Mouse (Mus musculus): ENCODE data around the gene Abhd17b. TPM values are rescaled to one million over a fixed set of nuclear protein-coding genes. Genes with fewer than 3 reads are reported as not detected.

Gene Abhd17b
- polyA plus RNA-seq, 1 experiment from 2014 or later, result 50.8 TPM

DNA sequence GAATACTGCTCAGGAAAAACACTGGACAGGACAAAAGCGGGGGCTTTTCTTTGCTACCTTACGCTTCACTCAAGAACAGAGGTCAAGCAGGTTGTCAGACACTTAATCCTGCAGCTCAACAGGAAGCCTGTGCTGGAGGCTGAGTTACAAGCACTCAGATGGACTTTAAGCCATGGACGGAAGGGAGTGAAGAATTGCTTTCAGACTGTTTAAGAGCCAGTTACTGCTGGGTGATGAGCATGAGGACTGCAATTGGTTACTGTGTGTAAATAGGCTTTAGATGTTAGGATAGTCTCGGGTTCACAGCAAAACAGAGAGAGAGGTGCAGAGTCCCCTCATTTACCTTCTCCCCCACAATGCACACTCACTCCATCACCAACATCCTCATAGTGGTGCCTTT, 7.7 kb upstream of the Abhd17b start:
- Histone ChIP-seq H3K4me3 (replicated peaks; ENCODE audit: low read length) (no peak overlapping the region), H3K27ac (no peak overlapping the region), H3K9ac (no peak overlapping the region), H3K4me2 (replicated peaks) (no peak overlapping the region), H3K9me3 (ENCODE audit: control insufficient read depth, low read length) (no peaks in the 10 kb centered on the region), H3K4me1 (replicated peaks; ENCODE audit: control insufficient read depth, insufficient read depth, low read length) (no peaks in the 10 kb centered on the region; the same call in 1 of the 2 replicates), H3K36me3 (replicated peaks; ENCODE audit: control insufficient read depth, insufficient read depth) (no peaks in the 10 kb centered on the region), H3K27me3 (ENCODE audit: control insufficient read depth, insufficient read depth, low read length) (no peaks in the 10 kb centered on the region)
- no peak for DNase-seq (ENCODE audit: low spot score)
- no peak for ATAC-seq (ENCODE audit: low FRiP score)
- WGBS, result 89% methylated on average over 4 of the region's 4 CpGs

DNA sequence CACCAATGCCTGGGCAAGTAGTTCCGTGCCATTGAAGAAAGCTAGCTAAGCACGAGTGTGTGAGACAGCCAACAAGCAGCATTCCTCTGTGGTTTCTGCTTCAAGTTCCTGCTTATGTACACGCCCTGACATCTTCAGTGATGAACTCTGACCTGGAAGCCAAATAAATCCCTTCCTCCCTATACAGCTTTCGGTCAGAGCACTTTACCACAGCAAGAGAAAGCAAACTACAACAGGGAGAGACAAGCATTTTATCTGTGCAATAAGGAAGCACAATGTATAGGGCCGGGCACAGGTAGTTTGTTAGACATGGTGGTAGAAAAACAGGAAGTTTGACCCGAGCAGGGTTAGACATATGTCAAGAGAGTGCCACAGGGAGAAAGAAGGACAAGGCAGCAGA, 6.8 kb upstream of the Abhd17b start:
- Histone ChIP-seq H3K4me2 (replicated peaks) (no peak overlapping the region), H3K4me3 (replicated peaks; ENCODE audit: low read length) (no peak overlapping the region), H3K36me3 (replicated peaks; ENCODE audit: control insufficient read depth, insufficient read depth) (no peaks in the 10 kb centered on the region), H3K27ac (no peak overlapping the region), H3K4me1 (replicated peaks; ENCODE audit: control insufficient read depth, insufficient read depth, low read length) (peaks cover 6% of the 10 kb centered on the region; the same call in 1 of the 2 replicates), H3K9me3 (ENCODE audit: control insufficient read depth, low read length) (no peaks in the 10 kb centered on the region), H3K9ac (no peak overlapping the region), H3K27me3 (ENCODE audit: control insufficient read depth, insufficient read depth, low read length) (no peaks in the 10 kb centered on the region)
- DNase-seq (ENCODE audit: low spot score), result no peak
- ATAC-seq (ENCODE audit: low FRiP score), result no peak
- WGBS, result 90% methylated on average over 6 of the region's 6 CpGs

DNA sequence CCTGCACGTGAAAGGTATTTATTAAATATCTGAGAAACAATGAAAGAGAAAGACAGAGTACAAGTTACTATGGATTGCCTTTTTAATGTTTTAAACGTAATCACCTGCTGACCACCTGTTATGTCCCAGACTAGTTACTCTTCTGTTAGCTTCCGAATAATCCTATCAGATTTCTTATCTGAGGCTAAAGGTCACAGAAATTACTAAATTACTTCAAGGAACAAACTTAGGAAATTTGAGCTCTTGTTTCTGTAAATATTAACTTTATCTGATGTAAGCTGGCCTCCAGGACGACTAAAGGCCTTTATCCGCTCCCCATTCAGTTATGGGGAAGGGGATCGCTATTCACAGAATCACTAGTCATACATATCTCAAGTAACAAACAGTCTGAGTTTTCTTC, 1.3 kb upstream of the Abhd17b start:
- Histone ChIP-seq H3K36me3 (replicated peaks; ENCODE audit: control insufficient read depth, insufficient read depth) (no peaks in the 10 kb centered on the region), H3K27me3 (ENCODE audit: control insufficient read depth, insufficient read depth, low read length) (no peaks in the 10 kb centered on the region), H3K4me1 (replicated peaks; ENCODE audit: control insufficient read depth, insufficient read depth, low read length) (peaks cover 33% of the 10 kb centered on the region), H3K9ac (peak overlapping the region; percentile 88), H3K9me3 (ENCODE audit: control insufficient read depth, low read length) (no peaks in the 10 kb centered on the region), H3K4me3 (replicated peaks; ENCODE audit: low read length) (peak overlapping the region; percentile 95), H3K4me2 (replicated peaks) (peak overlapping the region; percentile 73), H3K27ac (no peak overlapping the region)
- ATAC-seq (ENCODE audit: low FRiP score) (no peak), DNase-seq (ENCODE audit: low spot score) (no peak)
- WGBS, result 52% methylated on average over 6 of the region's 6 CpGs

DNA sequence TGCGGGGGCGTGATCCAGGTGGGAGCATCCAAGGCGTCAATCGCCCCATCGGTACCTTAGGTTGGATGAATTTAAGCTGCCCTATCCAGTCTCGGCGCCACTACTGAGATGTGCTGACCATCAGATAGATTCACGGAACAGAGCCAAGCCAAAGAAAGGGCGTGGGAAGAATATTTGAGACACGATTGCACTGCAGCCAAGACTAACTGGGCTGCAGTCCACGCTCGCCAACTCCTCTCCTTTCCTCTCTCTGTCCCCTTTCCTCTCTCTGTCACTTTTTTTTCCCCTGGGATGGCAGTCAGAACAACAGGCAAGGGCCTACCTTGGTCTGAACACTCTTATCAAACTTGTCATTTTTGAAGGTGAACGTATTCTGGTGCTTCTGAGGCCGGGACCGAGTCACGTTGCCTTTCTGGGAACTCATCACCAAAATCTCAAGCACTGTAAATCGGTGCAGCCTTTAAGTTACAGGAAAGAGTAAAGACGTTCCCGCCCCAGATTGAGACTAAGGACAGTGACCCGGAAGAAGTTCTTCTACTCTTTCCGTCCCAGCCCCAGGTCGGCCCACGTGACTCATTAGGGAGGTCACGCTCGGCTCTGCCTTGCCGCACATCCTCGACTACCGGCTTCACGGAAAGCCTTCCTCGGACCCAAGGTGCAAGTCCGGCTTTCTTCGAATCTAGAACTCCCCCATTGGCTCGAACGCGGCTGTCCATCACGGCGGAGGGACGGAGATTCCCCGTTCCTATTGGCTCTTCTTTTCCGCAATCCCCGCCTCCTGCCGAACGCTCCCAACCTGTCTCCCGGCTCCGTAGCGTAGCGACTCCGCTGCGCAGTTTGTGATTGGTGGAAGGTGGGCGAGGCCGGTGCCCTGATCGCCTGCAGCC, 457 bp upstream of the Abhd17b start, which contains the start of gene 1110059E24Rik:
TSS of gene 1110059E24Rik (minus strand) at position 692 of the 887 bp plus-strand sequence.
- Histone ChIP-seq H3K4me2 (replicated peaks) (peak within 1 kb of the TSS; percentile 73), H3K4me1 (replicated peaks; ENCODE audit: control insufficient read depth, insufficient read depth, low read length) (peaks cover 33% of the 10 kb centered on the region), H3K4me3 (replicated peaks; ENCODE audit: low read length) (peak within 1 kb of the TSS; percentile 95), H3K27me3 (ENCODE audit: control insufficient read depth, insufficient read depth, low read length) (no peaks in the 10 kb centered on the region), H3K9me3 (ENCODE audit: control insufficient read depth, low read length) (no peaks in the 10 kb centered on the region), H3K36me3 (replicated peaks; ENCODE audit: control insufficient read depth, insufficient read depth) (no peaks in the 10 kb centered on the region), H3K9ac (peak within 1 kb of the TSS; percentile 88), H3K27ac (peak within 1 kb of the TSS; percentile 98)
- DNase-seq (ENCODE audit: low spot score) (peak; percentile 93), ATAC-seq (ENCODE audit: low FRiP score) (peak; percentile 99)
- WGBS, result 6% methylated on average over 52 of the region's 52 CpGs

DNA sequence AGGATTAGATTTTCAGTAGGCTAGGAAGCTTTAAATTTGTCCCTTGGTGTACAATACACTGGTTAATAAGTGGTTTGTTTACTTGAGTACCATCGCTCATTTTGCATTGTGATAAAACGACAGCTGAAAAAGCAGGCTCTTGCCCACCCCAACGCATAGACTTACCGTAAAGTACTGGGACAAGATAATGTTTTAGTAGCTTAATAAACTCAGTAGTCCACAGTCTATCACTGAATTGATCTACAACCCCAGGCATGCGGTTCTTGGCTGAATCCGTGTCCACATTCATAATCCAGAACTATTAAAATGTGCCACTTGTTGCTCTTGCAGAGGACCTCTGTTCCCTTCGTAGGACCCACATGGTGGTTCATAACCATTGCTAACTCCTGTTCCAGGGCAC, 1.8 kb downstream of the Abhd17b start:
- Histone ChIP-seq H3K27me3 (ENCODE audit: control insufficient read depth, insufficient read depth, low read length) (no peaks in the 10 kb centered on the region), H3K9me3 (ENCODE audit: control insufficient read depth, low read length) (no peaks in the 10 kb centered on the region), H3K27ac (no peak overlapping the region), H3K4me3 (replicated peaks; ENCODE audit: low read length) (peak overlapping the region; percentile 95), H3K4me1 (replicated peaks; ENCODE audit: control insufficient read depth, insufficient read depth, low read length) (peaks cover 33% of the 10 kb centered on the region), H3K9ac (peak overlapping the region; percentile 88), H3K4me2 (replicated peaks) (peak overlapping the region; percentile 73), H3K36me3 (replicated peaks; ENCODE audit: control insufficient read depth, insufficient read depth) (no peaks in the 10 kb centered on the region)
- WGBS, result 55% methylated on average over 7 of the region's 7 CpGs
- no peak for DNase-seq (ENCODE audit: low spot score)
- no peak for ATAC-seq (ENCODE audit: low FRiP score)

DNA sequence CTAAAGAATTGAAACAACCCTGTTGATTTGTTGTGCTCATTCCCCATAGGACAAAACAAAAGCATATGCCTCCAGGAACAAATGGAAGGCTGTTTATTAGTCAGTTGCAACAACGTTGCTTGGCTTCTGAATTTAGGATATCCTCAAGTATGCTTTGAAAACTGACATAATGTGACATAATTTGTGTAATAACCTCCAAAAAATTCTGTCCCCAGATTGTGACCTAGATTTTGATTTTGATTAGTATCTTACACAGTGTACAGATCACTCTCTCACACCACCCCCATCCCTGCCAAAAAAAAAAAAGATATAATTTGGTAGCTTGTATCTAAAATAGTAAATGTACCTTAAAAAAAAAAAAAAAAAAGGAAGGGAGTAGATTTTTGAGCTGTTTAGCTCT, 7.7 kb downstream of the Abhd17b start:
- Histone ChIP-seq H3K27ac (no peak overlapping the region), H3K36me3 (replicated peaks; ENCODE audit: control insufficient read depth, insufficient read depth) (no peaks in the 10 kb centered on the region), H3K27me3 (ENCODE audit: control insufficient read depth, insufficient read depth, low read length) (no peaks in the 10 kb centered on the region), H3K4me2 (replicated peaks) (no peak overlapping the region), H3K9me3 (ENCODE audit: control insufficient read depth, low read length) (no peaks in the 10 kb centered on the region), H3K4me1 (replicated peaks; ENCODE audit: control insufficient read depth, insufficient read depth, low read length) (peaks cover 4% of the 10 kb centered on the region), H3K4me3 (replicated peaks; ENCODE audit: low read length) (no peak overlapping the region), H3K9ac (no peak overlapping the region)
- 66% methylated on average over 1 of the region's 1 CpGs for WGBS
- ATAC-seq (ENCODE audit: low FRiP score) (no peak), DNase-seq (ENCODE audit: low spot score) (no peak)

DNA sequence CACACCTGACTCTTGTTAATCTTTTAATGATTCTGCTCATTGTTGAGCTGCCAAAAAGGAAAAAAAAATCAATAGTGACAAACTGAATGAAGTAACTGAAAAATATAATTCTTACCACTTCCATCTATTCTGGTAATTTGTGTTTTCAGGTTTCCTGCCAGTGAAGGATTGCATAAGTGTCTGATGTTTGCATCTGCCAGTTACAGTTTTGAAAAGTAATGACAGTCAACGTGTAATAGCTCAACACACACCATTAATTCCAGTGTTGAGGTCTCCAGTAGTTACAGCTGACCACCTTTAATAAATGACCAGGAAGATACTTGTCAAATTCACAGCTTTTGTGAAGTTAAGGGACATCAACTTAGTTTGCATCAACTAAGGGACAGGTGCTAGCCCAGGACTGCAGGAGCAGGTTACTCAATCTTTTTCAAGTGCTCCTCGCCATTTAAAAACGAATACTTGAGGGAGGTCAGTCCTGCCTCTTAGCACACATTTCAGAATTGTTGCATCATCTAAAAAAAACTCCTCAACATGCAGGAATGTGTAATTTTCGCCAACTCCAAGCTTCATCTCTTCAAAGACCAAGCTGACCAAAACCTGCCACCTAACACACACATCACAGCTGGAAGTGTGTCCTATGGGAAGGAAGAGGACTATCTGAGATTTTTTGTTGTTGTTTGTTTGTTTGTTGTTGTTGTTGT, 10.9 kb downstream of the Abhd17b start:
- Histone ChIP-seq H3K9me3 (ENCODE audit: control insufficient read depth, low read length) (no peaks in the 10 kb centered on the region), H3K27ac (no peak overlapping the region), H3K27me3 (ENCODE audit: control insufficient read depth, insufficient read depth, low read length) (no peaks in the 10 kb centered on the region), H3K4me1 (replicated peaks; ENCODE audit: control insufficient read depth, insufficient read depth, low read length) (no peaks in the 10 kb centered on the region), H3K36me3 (replicated peaks; ENCODE audit: control insufficient read depth, insufficient read depth) (no peaks in the 10 kb centered on the region), H3K4me3 (replicated peaks; ENCODE audit: low read length) (no peak overlapping the region), H3K4me2 (replicated peaks) (no peak overlapping the region), H3K9ac (no peak overlapping the region)
- ATAC-seq (ENCODE audit: low FRiP score) (no peak), DNase-seq (ENCODE audit: low spot score) (no peak)
- 92% methylated on average over 4 of the region's 4 CpGs for WGBS

DNA sequence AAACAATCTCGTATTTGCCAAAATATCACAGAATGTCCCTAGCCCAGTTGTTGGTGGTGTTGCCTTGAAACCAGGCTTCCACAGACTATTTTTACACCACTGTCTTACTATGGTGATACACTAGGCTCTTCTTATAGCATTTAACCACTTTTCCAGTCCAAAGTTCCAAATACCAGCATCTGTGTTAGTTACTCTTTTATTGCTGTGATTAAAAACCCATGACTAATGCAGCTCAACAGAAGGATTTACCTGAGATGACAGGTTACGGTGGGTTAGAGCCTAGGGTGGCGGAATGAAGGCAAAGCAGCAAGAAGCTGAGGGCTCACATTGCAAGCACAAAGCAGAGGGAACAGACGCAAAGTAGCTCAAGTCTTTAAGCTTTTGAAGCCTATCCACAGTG, 16.7 kb downstream of the Abhd17b start:
- Histone ChIP-seq H3K4me1 (replicated peaks; ENCODE audit: control insufficient read depth, insufficient read depth, low read length) (no peaks in the 10 kb centered on the region), H3K36me3 (replicated peaks; ENCODE audit: control insufficient read depth, insufficient read depth) (no peaks in the 10 kb centered on the region), H3K4me2 (replicated peaks) (no peak overlapping the region), H3K4me3 (replicated peaks; ENCODE audit: low read length) (no peak overlapping the region), H3K9ac (no peak overlapping the region), H3K27me3 (ENCODE audit: control insufficient read depth, insufficient read depth, low read length) (no peaks in the 10 kb centered on the region), H3K9me3 (ENCODE audit: control insufficient read depth, low read length) (no peaks in the 10 kb centered on the region), H3K27ac (no peak overlapping the region)
- DNase-seq (ENCODE audit: low spot score) (no peak), ATAC-seq (ENCODE audit: low FRiP score) (no peak)
- 93% methylated on average over 4 of the region's 4 CpGs for WGBS

DNA sequence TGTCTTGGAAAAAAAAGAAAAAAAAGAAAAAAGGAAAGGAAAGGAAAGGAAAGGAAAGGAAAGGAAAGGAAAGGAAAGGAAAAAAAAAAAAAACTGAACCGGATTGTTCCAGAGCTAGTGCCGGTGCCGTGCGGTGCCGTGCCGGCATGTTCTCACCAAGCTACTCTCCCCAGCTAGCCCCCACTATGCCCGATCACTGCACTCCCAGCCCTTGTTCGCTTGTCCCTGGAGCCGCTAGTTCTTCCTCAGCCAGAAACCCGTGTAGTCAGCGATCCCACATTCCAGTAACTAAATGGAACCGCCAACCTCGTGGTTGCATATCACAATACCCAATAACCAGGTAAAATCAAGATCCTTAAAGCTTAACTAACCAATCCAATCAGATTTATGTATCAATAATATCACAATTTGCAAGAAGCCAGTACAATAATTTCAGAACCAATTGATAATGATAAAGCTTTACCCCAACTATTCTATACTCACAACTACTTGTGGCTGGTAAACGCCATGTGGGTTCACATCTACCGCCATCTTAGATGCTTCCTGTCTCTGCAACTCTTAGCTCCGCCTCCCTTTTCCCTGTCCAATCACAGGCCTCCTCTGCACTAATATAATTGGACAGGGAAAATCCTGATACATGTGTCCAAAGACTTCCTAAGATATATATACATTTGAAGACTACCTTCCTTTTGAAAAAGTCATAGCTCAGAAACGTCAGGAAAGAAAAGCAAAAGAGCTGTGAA, 21.5 kb downstream of the Abhd17b start:
- no peaks in the 10 kb centered on the region for H3K4me1 ChIP-seq (replicated peaks; ENCODE audit: control insufficient read depth, insufficient read depth, low read length)
- no peaks in the 10 kb centered on the region for H3K27me3 ChIP-seq (ENCODE audit: control insufficient read depth, insufficient read depth, low read length)
- 98% methylated on average over 17 of the region's 17 CpGs for WGBS
- H3K4me3 ChIP-seq (replicated peaks; ENCODE audit: low read length), result no peak overlapping the region
- no peak overlapping the region for H3K27ac ChIP-seq
- ATAC-seq (ENCODE audit: low FRiP score) (no peak), DNase-seq (ENCODE audit: low spot score) (no peak)
- H3K9ac ChIP-seq, result no peak overlapping the region
- H3K36me3 ChIP-seq (replicated peaks; ENCODE audit: control insufficient read depth, insufficient read depth), result peaks cover 11% of the 10 kb centered on the region
- no peak overlapping the region for H3K4me2 ChIP-seq (replicated peaks)
- H3K9me3 ChIP-seq (ENCODE audit: control insufficient read depth, low read length), result no peaks in the 10 kb centered on the region
